Mouse (Mus musculus) intestine, postnatal 0 days (tissue): ENCODE measurements around the gene Aatk. TPM values are rescaled to one million over a fixed set of nuclear protein-coding genes. Genes with fewer than 3 reads are reported as not detected.

Experiments
- ATAC-seq: fragments of 200-750 bp; cut with Nextera tagmentation; 2 replicates; pipeline ENCODE4 v1.8.0; 2017; ENCODE audit warnings: mild to moderate bottlenecking, moderate TSS enrichment, moderate library complexity
- H3K27ac ChIP-seq: fragments of 300-500 bp; sonication (generic); 2 replicates; pipeline ENCODE4 v1.5.1; 2014; ENCODE audit warnings: mild to moderate bottlenecking, low read depth, low read length, moderate library complexity
- H3K27me3 ChIP-seq: fragments of 300-500 bp; sonication (generic); replicated peaks from 2 replicates; pipeline ENCODE4 v1.6.1; 2014; ENCODE audit warnings: low read length, mixed read lengths; ENCODE audit not compliant: control insufficient read depth, insufficient read depth
- H3K36me3 ChIP-seq: fragments of 300-500 bp; sonication (generic); 2 replicates; pipeline ENCODE4 v1.6.1; 2014; ENCODE audit warnings: mild to moderate bottlenecking, moderate library complexity; ENCODE audit not compliant: control insufficient read depth, insufficient read depth
- H3K4me1 ChIP-seq: fragments of 300-500 bp; sonication (generic); replicated peaks from 2 replicates; pipeline ENCODE4 v1.6.1; 2014; ENCODE audit warnings: antibody characterized with exemption, low read length, mixed read lengths; ENCODE audit not compliant: control insufficient read depth, insufficient read depth
- H3K4me2 ChIP-seq: fragments of 300-500 bp; sonication (generic); replicated peaks from 2 replicates; pipeline ENCODE4 v1.6.1; 2014; ENCODE audit warnings: low read depth, mild to moderate bottlenecking, moderate library complexity
- H3K4me3 ChIP-seq: fragments of 300-500 bp; sonication (generic); 2 replicates; pipeline ENCODE4 v1.5.1; 2014; ENCODE audit warnings: low read depth, low read length
- H3K9ac ChIP-seq: fragments of 300-500 bp; sonication (generic); 2 replicates; pipeline ENCODE4 v1.6.1; 2014; ENCODE audit warnings: mild to moderate bottlenecking, low read depth, low read length
- H3K9me3 ChIP-seq: fragments of 300-500 bp; sonication (generic); 2 replicates; pipeline ENCODE4 v1.6.1; 2016; ENCODE audit warnings: mixed run types; ENCODE audit not compliant: control insufficient read depth
- CTCF ChIP-seq: sonication (generic); IDR thresholded peaks from 2 replicates; pipeline ENCODE4 v1.5.1; 2016; ENCODE audit warnings: low read depth, mild to moderate bottlenecking, control low read depth, antibody characterized with exemption, moderate library complexity
- WGBS: fragments of 180-500 bp; shearing (Covaris S2); extraction: QIAGEN DNeasy Blood & Tissue Kit; methylation state at CpG from one replicate; pipeline ENCODE4 v1.1.7; 2014; 5-methylcytosine and 5-hydroxymethylcytosine counted together
- polyA plus RNA-seq: library from polyadenylated mRNA; unstranded; fragments of >200 nt; fragmentation: Nextera tagmentation; extraction: Ambion mirVana; gene quantifications from 2 replicates; pipeline ENCODE4 v1.2.1, GENCODE M21; 2015

The Aatk gene
- polyA plus RNA-seq, 1 experiment from 2014 or later: 1.7 TPM

- Histone ChIP-seq H3K36me3 (peaks cover 58% of the 10 kb centered on the region), H3K9me3 (no peaks in the 10 kb centered on the region), H3K9ac (no peak overlapping the region), H3K4me2 (no peak overlapping the region), H3K27ac (no peak overlapping the region), H3K4me1 (no peaks in the 10 kb centered on the region), H3K27me3 (no peaks in the 10 kb centered on the region), H3K4me3 (no peak overlapping the region)
- WGBS: 80% methylated on average over 6 of the region's 6 CpGs
- no peak for ATAC-seq
- TF ChIP-seq CTCF: no peak
Measured at GRCm38 (mm10) chr11:120080282-120080681, 33.3 kb upstream of the Aatk start.

- H3K9me3 ChIP-seq: no peaks in the 10 kb centered on the region
- peaks cover 67% of the 10 kb centered on the region for H3K36me3 ChIP-seq
- H3K9ac ChIP-seq: no peak overlapping the region
- H3K4me1 ChIP-seq: no peaks in the 10 kb centered on the region
- H3K27ac ChIP-seq: no peak overlapping the region
- ATAC-seq: no peak
- WGBS: 67% methylated on average over 3 of the region's 3 CpGs
- no peaks in the 10 kb centered on the region for H3K27me3 ChIP-seq
- H3K4me2 ChIP-seq: no peak overlapping the region
- no peak for TF ChIP-seq CTCF
- H3K4me3 ChIP-seq: no peak overlapping the region
Measured at GRCm38 (mm10) chr11:120076191-120076590, 29.2 kb upstream of the Aatk start.

GRCm38 (mm10) chr11:120072986-120073647 is 26.1 kb upstream of the Aatk start:
- WGBS: 91% methylated on average over 9 of the region's 9 CpGs
- no peaks in the 10 kb centered on the region for H3K9me3 ChIP-seq
- H3K4me3 ChIP-seq: no peak overlapping the region
- no peaks in the 10 kb centered on the region for H3K4me1 ChIP-seq
- no peak overlapping the region for H3K4me2 ChIP-seq
- H3K27me3 ChIP-seq: no peaks in the 10 kb centered on the region
- H3K9ac ChIP-seq: no peak overlapping the region
- H3K36me3 ChIP-seq: peaks cover 67% of the 10 kb centered on the region; the same call in 1 of the 2 replicates
- no peak for ATAC-seq
- TF ChIP-seq CTCF: peak; percentile 63
- H3K27ac ChIP-seq: no peak overlapping the region

- H3K4me3 ChIP-seq: no peak overlapping the region
- H3K9ac ChIP-seq: no peak overlapping the region
- H3K36me3 ChIP-seq: peaks cover 64% of the 10 kb centered on the region; the same call in 1 of the 2 replicates
- no peak for ATAC-seq
- 92% methylated on average over 7 of the region's 7 CpGs for WGBS
- no peak overlapping the region for H3K4me2 ChIP-seq
- no peaks in the 10 kb centered on the region for H3K4me1 ChIP-seq
- no peak overlapping the region for H3K27ac ChIP-seq
- H3K9me3 ChIP-seq: no peaks in the 10 kb centered on the region
- TF ChIP-seq CTCF: no peak
- H3K27me3 ChIP-seq: no peaks in the 10 kb centered on the region
Measured at GRCm38 (mm10) chr11:120071731-120072320, 24.9 kb upstream of the Aatk start.

GRCm38 (mm10) chr11:120071065-120071464 is 24.1 kb upstream of the Aatk start:
- no peaks in the 10 kb centered on the region for H3K27me3 ChIP-seq
- H3K27ac ChIP-seq: no peak overlapping the region
- H3K36me3 ChIP-seq: peaks cover 63% of the 10 kb centered on the region; the same call in 1 of the 2 replicates
- no peak for ATAC-seq
- TF ChIP-seq CTCF: no peak
- no peaks in the 10 kb centered on the region for H3K9me3 ChIP-seq
- H3K4me2 ChIP-seq: no peak overlapping the region
- H3K4me1 ChIP-seq: no peaks in the 10 kb centered on the region
- H3K4me3 ChIP-seq: no peak overlapping the region
- H3K9ac ChIP-seq: no peak overlapping the region
- 73% methylated on average over 12 of the region's 12 CpGs for WGBS

- no peak for ATAC-seq
- Histone ChIP-seq H3K9ac (no peak overlapping the region), H3K27me3 (no peaks in the 10 kb centered on the region), H3K27ac (no peak overlapping the region), H3K36me3 (peaks cover 60% of the 10 kb centered on the region; the same call in 1 of the 2 replicates), H3K9me3 (no peaks in the 10 kb centered on the region), H3K4me1 (no peaks in the 10 kb centered on the region), H3K4me2 (no peak overlapping the region), H3K4me3 (no peak overlapping the region)
- TF ChIP-seq CTCF: no peak
- WGBS: 94% methylated on average over 27 of the region's 27 CpGs
Measured at GRCm38 (mm10) chr11:120070286-120070930, 23.4 kb upstream of the Aatk start.
